Mouse (Mus musculus) frontal cortex, adult (tissue): ENCODE results near the gene Phox2b.

Experiments used
- ATAC-seq: cut with Nextera tagmentation; 2 replicates; pipeline ENCODE4 v1.9.2; 2017; ENCODE audit warnings: mild to moderate bottlenecking, moderate library complexity, mixed read lengths; ENCODE audit not compliant: low TSS enrichment

Gene Phox2b

DNA sequence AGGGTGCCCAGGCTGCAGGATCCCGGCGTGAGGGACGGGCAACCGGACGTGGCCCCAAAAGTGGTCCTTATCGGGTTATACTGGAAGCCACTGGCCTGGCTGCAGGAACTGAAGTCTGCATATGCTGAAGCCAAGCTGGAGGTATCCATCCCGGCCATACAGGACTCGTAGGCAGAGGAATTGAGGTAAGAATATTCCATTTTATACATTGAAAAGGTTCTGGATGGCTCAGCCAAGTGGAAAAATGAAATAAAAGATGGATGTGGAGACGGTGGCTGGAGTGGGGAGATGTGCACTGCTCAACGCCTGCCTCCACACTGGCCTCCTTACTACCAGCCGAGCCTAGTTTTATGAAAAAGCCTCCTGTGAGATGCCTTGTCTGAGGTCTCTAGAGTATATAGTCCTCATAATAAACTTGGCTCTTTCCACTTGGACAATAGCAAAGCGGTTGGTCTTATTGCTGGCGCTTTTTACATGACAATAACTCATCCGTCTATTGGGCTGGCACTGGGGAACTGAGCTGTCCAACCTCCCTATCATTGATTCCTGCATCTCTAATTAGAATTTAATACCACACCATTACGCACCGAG, at the start of gene Phox2b:
Gene Phox2b, minus strand, starts transcription at position 569 of the 591 bp plus-strand sequence.
- ATAC-seq, result no peak

DNA sequence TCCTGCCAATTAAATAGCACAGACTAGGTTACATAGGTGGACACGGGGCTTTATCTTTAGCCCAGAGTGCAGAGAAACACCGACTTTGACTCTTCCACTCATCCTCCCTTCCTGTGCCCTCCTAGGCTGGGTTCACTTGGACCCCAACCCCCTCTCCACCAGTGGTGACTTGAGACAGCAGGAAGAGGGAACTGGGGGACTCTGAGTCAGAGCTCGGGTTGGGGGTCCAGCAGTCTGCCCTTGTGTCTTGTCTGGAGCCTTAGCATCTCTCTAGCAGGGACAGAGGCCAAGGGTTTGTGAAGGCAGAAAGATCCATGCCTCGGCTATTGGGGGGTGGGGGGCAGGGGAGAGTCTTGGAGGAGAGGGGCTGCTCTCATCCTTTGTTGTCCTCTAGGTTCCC, 43.5 kb upstream of the Phox2b start:
- no peak for ATAC-seq

DNA sequence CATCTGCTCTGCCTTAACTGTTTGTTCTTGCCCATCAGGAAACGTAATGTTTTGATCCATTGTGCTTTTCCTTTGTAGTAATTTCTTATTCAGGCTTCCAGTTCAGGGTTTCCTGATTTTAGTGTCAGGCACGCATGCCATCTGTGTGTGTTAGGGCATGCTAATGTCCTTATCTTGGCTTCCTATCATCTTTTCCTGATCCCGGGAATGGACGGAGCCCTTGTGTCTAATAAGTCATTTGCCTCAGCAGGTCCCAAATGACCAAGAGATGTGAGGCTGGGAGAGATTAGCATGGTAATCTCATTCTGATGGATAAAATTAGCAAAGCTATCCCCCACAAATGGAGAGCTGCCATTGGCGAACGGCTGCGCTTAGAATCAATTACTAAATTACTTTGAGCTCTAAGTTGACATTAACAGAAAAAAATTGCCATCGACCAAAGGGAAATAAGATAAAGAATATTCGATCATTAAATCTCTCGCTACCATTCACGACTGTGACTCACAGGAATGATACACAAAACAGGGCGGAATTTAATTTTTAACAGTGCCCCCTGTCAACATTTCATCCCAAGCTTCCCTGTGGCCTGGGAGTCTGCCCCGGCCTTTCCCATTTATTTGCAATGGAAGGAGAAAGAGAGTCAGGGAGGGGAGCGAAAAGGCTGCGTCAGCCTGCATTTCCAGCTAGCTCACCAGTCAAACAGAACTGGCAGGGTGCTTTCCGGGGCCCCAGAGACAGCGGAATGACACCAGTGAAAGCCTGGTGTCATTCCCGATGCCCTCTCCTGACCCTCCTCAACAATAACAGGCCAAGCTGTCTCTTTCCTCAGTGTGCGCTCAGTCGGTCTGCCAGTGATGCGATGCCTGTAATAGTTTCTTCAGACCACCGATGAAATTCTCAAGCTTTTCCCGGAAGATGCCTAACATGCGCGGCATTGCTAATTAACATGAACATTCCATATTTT, 40.2 kb upstream of the Phox2b start:
- no peak for ATAC-seq

DNA sequence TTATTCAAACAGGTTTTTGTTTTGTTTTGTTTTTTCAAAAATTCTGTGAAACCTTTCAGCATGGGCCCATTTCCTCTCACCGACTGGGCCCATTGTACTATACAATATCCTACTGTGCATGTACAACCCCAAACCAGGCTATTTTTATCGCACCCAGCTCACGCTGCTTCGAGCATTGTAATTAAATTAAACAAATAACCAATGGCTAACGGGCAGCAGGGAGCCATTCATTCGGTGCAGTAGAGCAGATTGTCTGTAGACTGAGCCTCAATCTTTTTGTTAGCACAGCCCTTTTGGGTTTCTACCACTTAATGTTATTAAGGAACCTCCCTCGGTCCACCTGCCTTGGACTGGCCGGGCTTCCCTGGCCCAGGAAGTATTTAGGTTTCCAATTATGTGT, 39.5 kb upstream of the Phox2b start:
- ATAC-seq, result no peak

DNA sequence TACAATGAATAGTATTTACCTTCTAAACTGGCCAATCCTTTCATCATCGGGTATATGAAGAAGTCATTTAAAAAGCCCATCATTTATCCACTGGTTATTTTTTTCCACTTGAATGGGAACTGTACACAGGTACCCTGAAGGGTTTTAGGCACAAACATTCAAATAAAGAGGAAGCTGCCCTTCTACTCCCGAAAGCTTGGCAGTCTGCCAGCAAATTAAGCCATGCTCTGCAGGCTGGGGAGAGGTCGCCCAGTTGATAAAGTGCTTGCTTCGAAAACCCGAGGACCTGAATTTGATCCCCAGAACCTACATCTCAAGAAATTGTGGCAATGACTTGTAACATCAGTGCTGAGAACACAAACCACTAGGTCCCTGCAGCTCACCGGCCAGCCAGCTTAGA, 35.6 kb upstream of the Phox2b start:
- ATAC-seq, result no peak

DNA sequence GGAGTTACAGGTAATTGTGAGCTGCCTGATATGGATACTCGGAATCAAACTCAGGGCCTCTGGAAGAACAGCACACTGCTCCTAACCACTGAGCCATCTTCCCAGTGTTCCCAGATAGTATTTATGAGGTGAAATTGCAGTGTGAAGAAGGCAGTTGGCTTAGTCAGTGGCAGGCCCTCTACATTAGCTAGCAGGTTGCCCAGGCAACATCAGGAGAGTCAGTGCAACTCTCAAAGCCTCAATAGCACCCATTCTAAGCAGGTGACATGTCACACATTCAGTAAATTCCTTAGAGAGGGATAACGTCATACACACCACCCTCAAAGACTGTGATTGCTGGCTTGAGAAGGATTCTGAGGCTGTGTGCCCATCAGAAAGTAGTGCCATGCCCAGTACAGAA, 32.6 kb upstream of the Phox2b start:
- ATAC-seq, result no peak

DNA sequence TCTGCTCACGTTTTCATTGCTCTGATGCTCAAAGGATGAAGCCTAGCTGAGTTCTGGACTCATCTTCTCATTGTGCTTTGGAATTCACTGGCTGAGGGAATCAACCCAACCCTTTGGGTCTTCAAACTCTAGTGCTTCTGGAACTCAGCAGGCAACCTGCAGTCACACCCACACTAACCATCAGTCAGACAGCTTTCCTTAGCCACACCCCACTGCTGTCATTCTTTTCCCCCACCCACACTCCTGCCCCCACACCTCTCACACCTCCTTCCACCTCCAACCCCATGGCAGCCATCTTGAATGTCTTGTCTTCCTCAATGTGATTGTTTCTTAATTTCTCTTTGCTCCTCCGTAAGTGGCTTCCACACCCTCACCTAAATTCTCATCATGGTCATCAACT, 7.2 kb upstream of the Phox2b start:
- ATAC-seq, result no peak

DNA sequence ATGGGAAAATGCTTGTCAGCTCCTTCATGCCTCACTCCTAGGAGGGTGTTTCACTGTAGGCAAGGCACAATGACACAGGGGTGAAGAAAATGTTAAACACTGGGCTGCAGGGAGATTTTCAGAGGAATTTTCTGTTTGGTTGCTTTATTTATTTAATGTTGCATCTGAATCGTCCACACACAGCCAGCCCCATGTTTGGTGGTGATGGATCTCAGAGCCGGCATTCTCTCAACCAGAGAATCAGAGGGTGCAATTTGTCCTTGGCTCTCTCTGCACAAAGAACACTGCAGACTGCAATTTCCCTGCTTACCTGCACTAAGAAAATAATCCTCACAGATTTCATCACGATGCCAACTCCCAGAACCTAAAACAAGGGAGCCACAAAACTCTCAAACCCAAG, 3.9 kb upstream of the Phox2b start:
- no peak for ATAC-seq

DNA sequence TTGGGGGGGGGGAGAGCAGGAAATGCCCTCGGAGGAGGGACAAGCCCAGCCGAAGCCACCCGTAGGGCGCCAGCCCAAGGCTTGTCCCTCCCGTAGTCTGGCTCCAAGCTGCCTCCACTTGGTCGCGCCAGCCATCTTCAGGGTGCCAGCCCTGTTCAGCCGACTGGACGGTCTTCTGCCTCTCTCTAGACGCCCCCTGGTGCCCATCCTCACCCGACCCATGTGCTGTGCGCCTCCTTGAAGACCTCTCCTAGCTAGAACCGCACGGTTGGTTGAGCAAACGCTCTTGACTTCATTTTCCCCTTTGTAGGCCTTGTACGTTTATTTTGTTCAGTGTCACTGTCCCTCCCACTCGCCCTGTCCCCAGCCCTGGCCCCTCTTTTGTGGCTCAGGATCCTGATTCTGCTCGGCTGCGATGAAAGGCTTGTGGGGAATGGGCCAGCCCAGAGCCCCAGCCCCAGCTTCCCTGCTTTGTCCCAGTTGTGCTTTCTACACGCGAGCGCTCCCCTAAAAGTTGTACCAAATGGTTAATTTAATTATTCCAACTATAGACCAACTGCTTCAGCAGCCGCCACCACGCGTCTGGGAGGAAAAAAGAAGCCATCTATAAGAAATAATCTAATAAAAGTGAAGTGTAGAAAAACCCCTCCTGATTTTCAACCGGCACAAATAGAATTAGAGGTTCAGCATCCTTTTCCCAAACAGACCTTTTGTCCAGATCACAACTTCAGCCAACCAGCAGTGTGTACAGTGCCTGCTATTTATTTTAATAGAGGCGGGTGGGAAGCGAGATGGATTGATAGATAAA, 2.9 kb upstream of the Phox2b start:
- no peak for ATAC-seq

DNA sequence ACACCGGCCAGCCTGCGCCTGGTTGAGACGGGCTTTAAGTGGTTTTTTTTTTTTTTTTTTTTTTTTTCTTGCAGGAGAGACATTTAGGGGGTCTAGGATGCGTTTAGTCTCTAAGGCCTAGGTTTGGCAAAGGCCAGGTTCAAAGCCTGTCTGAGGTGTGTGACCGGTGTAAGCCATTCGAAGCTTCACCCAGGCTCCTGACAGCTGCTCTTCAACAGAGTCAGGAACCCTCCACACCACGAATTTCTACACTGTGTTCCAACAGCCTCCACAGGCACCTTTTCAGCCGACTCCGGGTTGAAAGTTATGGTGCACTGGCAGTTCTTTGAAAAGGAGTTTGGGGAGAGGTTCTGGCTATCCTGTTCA, 2.3 kb upstream of the Phox2b start:
- no peak for ATAC-seq

DNA sequence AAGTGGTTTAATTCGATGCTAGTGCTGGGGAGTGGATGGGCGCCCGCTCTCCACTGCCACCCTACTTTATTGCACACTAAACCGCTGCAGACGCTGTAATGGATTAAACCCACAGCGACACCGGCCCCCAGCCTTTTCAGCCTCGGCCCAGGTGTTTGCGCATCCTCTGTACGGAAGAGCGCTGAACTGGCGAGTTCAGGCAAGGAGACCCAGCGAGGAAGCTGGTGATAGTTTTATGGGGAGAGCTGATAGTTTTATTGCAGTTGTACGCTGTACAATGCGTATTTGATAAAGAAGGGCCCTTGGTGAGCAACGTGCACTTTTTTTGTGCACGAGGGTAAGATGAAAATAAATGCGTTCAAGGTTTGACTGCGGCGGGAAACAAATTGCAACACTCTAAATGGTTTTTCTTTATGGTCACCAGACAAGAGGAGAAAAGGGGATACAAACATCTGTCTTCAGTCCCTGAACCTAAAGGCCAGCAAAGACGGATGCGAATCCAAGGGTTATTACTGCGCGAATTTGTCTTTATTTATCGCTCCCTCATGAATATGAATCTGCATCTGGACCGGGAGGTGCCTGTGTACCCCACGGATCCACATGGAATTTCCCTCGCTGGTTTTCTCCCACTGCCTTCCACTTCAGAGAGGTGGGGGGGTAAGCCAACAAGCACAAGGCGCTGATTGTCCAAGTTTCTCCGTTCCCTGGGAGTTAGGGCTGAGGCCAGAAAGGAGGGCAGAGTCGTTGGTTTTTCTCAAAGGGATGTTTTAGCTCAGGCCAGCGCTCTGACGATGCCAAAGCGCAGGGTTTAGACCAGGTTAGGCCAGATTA, 1.7 kb upstream of the Phox2b start:
- no peak for ATAC-seq

DNA sequence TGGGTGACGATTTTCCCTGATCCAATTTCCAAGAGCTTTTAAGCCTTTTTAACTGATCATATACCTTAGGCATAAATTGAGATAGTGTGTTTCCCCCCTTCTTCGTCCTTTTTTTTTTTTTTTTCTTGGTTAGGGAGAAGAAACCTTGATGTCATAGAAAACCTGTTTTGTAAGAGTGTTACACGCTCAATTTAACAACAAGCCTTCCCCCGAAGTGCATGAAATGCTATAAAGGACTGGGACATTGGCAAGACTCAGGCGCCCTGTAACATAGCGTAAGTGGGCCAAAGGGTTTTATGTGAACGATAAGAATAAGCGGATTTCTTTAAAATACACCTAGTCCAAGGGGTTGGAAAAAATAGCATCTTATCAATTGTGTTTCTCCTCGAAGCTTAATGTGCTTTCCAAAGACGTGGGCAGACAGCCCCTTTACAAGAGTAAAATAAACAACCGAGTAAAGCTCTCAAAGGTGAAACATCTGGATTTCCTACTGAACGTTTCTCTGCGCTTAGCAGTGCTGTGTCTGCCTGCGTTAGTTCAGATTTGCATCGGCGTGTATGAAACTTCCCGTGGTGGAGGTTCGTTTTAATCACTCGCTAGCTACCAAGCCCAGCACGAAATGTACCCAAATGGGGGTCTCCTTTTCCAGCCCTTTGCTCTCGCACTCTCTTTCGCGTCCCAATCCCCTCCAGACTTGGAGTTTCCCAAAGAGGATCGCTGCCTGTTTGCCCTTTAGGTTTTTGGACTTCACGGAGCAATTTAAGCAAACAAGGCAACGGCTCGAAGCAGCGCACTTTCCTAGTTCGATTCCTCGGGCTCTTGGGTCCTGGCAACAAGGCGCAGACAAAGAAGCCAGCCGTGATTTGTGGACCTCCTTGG, 531 bp upstream of the Phox2b start:
- ATAC-seq, result no peak

DNA sequence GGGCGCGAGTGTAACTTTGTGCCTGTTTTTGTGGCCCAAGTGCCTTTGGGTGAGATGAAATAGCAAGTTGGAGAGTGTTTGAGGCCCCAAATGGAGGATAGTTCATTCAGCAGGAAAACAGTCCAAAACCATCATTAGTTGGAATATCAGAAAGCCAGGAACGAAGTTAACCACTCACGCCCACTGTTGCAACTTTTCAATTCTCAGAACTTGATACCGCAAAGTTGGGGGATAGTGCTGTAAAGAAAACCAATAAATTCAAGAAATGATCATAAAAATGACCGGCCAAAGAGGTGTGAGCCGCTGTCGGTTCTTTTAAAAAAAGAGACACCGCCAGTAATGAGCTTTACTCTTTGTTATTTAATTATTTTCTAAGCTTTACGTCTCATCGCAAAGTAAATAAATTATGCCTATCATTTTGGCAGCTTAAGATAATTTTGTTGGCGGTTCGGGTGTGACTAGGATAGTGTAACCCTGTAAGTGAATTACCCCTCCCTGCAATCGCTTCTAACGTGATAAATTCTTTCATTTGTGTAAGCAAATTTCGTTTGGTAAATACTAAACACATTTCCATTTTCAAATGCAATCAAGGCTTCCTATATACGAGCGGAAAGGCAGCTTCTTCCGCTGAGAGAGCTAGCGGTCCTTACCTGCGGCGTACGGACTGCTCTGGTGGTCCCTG, 909 bp downstream of the Phox2b start:
- ATAC-seq, result no peak

DNA sequence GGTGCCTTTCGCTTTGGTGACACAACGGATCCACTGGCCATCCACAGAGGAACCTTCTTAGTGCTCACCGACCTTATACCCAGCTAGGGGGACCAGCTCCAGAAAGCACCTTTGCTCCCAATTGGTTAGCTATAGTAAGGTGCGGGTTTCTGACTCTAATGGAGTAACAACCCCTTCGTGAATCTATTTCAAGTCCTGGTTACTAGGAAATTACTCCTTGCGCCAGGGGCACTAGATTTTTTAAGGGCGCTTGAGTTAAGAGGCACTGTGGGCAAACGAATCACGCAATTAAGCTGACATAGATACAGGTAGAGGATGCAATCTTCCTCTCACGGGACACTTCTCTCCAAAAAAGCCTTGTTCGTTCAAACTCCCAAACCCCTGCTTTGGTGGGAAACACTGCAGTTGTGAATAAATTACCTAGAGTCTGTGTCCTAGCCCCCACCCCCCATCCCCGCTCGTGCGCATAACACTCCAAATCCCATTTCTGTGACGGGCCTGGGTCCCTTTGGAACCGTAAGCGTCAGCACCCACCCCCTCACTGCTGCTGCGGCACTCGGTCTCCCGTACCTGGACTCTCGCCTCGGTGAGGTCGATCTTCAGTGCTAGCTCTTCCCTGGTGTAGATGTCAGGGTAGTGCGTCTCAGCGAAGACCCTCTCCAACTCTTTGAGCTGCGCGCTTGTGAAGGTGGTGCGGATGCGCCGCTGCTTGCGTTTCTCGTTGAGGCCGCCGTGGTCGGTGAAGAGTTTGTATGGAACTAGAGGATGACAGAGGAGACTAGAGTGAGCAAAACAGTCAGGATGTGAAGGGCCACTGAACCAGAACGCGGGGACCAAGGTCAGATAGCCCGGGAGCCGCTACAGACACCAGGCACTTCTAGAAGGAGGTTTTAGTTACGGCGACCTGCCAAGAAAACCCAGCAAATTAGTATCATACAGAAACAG, 1.7 kb downstream of the Phox2b start:
- no peak for ATAC-seq

DNA sequence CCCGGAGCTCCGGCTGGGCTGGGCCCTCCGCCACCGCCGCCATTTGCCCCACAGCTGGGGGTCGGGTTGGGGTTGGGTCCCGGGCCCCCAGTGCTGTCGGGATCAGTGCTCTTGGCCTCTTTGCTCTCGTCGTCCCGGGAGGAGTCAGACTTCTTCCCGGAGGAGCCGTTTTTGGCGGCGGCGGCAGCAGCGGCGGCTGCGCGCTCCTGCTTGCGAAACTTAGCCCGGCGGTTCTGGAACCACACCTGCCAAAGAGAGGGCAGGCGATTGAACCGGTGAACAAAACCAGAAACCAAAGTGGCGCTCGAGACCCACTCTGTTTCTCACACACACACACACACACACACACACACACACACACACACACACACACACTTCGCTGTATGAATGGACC, 2.7 kb downstream of the Phox2b start:
- no peak for ATAC-seq

DNA sequence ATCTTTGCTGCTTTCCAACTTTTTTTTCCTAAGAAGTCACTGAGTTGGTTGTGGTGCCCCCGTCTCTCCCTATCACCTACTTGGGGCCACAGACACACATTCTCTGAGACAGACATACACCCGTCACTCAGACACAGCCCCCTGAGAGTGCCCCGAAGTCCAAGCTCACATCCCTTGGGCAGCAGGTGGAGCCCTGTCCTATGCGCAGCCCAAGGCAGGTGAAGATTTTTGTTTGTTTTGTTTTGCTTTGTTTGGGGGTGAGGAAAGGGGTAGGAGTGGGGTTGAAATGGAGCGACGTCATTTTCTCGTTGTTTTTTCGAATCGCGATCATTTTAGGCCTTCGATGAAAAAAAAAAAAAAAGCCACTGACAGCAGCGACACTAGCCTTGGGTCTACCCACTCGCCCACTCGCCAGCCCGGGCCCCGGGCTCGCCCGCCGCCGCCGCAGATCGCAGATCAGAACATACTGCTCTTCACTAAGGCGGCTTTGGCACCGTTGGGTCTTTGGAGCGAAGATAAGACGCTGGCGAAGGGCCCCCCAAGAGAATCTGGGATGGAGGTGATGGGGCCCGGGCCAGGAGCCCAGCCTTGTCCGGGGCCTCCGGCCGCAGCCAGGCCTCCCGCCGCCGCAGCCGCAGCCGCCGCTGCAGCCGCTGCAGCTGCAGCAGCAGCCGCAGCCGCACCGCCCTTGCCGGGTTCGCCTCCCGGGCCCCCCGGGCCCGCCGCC, 3.3 kb downstream of the Phox2b start:
- ATAC-seq, result no peak

DNA sequence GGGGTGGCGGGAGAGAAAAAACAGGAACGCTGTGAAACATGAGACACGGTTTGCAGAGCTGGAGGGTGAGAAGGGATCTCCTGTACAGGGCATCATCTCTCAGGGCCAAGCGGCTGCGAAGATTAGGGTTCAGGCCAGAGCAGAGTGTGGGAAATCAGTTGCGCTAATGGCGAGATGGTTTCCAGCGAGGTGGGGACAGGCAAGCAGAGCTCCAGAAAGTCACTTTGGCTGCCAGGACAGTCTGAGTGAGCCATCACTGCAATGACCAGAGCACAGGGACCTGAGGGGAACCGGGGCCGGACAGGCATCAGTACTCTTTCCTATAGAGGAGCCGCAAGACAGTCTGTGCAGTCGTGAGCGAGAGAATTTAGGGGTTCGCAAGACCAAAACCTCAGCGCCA, 3.9 kb downstream of the Phox2b start:
- no peak for ATAC-seq

DNA sequence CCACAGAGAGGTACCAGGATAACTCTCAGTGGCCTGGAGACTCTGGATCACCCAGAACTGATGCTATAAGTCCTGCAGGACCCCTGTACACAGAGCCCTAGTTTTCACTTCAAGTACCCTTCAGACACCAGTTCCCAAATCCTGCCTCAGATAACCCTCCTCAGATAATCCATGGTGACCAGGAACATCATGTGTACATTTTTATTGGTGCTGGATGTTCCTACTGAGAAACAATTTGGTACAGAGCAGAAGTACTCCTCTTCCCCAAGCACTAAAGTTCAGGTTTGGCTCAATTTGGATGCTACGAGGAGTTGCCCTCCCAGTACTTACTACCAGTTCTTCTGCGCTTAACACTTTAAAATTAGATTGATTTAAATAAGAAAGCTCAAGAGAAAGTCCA, 5.1 kb downstream of the Phox2b start:
- ATAC-seq, result no peak
